Mouse (Mus musculus) ES-E14 (cell line): ENCODE measurements around the gene Rasgef1b.

Experiments used
- CHD2 ChIP-seq: IDR thresholded peaks from 2 replicates; pipeline ENCODE4 v1.6.1; 2014; ENCODE audit warnings: mild to moderate bottlenecking, low read depth, low read length, inconsistent platforms
- ZC3H11A ChIP-seq: IDR thresholded peaks from 2 replicates; pipeline ENCODE4 v1.6.1; 2012; ENCODE audit warnings: low read depth, mild to moderate bottlenecking, inconsistent platforms, low read length, borderline replicate concordance
- ZNF384 ChIP-seq: IDR thresholded peaks from 2 replicates; pipeline ENCODE4 v1.6.1; 2012; ENCODE audit warnings: low read depth, low read length, inconsistent platforms

GRCm38 (mm10) chr5:99753368-99753767 lies 24.5 kb upstream of the Rasgef1b start:
- no peak for TF ChIP-seq CHD2
- no peak for TF ChIP-seq ZC3H11A
- TF ChIP-seq ZNF384, result no peak
